Mouse (Mus musculus) monocyte, adult 2 months (primary cell): ENCODE measurements around the gene Tdrd1.

ENCODE experiments used
- DNase-seq, 2 experiments: peaks; one replicate each; pipeline ENCODE4 v3.0.0; 2022; ENCODE audit warnings: low spot score in 2 of 2, low read depth in 1 of 2

Gene Tdrd1

DNA sequence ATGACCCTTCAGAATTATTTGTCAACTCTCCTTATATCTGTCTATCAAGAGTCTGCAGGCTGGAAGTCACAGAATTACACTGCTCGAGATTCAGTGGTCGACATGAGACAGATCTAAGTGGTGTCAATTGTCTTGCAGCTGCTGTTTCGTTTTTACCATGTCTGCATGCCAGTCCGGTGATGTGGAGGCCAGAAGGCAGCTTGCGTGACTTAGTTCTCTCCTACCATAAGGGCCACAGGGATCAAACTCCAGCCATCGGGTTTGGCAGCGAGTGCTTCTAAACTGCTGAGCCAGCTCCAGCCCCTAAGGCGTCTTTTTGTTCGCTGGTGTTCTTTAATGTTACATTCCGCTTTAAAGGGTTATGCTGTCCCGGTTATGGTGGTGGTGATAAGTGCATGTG lies 2.3 kb downstream of the Tdrd1 start:
- DNase-seq, result no peak

GRCm38 (mm10) chr19:56829267-56829666 lies 3.3 kb downstream of the Tdrd1 start:
- DNase-seq, result no peak

GRCm38 (mm10) chr19:56830163-56830562 lies 4.2 kb downstream of the Tdrd1 start:
- DNase-seq, result no peak

DNA sequence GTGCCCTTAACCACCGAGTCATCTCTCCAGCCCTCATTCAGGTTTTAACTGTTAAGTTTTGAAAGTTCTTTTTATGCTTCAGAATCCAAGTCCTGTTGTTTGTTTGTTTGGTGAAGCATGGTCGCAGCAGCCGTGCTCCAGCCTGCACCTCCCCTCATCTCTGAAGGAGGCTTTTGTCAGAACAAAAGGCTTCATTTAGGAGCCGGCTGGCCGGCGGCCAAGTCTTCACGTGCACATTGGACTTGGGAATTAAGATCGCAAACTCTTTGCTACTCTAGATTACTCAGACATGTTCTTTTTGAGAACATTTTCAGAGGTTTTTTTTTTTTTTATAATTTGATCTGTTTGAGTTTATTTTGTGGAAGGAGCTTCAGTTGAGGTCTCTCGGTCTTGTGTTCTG lies 9.3 kb downstream of the Tdrd1 start:
- no peak for DNase-seq

DNA sequence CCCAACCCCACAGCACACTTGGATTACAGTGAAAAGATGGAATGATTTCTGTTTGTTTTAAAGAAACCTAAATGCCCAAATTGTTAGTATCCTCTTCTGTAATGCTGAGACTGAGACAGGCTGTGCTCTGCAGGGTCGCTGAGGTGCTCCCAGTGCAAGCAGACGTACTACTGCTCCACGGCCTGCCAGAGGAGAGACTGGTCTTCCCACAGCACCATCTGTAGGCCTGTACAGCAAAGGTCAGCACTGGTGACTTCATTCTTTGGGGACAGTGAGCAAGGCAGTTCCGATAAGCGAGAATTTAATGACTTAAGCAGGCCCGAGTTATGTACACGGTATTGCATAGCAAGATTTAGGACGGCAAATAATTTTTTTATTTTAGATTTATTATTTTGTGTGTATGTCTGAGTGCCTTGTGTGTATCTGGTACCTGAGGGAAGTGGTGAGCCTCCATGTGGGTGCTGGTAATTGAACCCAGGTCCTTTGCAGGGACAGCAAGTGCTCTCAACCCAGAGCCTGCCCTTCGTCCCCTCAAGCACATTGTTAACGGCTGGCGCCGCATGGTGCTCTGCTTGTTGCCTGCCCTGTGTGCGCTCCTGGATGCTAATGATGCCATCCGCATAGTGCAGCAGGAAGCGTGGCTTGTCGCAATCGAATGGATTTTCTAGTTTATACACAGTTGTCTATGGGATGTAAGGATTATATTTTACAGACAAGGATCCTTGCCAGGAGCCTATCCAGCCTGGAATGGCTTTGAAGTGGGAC lies 13.1 kb downstream of the Tdrd1 start:
- DNase-seq, result no peak

- no peak for DNase-seq
Observed at GRCm38 (mm10) chr19:56842974-56843373, 17.0 kb downstream of the Tdrd1 start.

DNA sequence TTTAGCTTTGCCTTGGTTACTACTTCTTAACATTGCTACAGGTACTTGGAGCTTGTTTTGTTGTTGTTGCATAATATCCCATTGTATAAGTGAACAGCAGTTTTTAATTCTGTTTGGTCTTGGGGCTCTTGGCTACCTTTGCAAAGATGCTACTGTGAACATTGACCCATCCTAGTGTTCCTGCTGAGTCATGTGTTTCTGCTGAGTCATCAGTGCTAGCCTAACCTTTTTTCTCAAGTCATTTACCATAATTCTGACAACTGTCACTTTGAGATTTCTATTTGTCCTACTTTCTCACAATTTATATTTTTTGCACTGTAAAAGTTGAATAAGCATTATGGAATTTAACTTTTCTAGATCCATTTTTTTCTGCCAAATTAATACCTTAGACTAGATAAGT lies 26.6 kb downstream of the Tdrd1 start:
- DNase-seq, result no peak

- no peak for DNase-seq
Observed at GRCm38 (mm10) chr19:56856455-56856854, 30.4 kb downstream of the Tdrd1 start.

GRCm38 (mm10) chr19:56867701-56868100 lies 41.7 kb downstream of the Tdrd1 start:
- DNase-seq, result no peak

DNA sequence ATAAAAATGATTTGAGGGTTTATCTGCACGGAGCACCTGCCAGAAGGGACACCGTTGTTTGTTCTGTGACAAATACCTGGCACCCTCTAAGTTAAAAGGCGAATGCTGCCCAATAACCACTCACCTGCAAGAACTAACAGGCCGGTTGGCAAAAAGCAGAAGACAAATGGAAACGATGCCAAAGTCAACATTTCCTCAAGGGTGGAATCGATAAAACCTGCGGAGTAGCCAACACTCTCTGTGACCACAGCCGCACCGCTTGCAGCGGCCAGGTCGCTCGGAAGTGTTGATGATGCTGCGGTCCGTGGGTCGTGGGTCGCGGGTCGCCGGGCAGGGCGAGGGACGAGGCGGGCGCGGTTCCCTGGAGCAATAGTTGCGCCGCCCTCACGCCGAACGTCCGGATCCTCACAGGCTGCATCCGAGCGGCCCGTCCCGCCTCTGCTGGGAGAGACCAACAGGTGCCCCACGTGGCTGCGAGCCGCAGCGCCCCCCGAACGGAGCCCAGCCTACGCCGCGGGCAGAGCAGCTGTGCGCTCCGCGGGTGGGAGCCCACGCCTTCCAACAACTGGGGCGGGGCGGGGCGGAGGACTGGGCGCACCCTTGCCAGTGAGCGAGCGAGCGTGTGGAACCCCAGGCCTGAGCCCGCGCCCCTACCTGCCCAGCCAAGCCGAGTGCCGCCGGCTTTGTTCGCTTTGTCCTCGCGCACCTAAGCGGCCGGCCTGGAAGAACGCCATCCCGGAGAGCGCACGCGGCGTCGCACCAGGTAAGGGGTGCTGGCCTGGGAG lies 48.0 kb downstream of the Tdrd1 start, which contains the start of gene Vwa2:
Gene Vwa2, plus strand, starts transcription at position 434 of the 785 bp plus-strand sequence.
- no peak for DNase-seq

DNA sequence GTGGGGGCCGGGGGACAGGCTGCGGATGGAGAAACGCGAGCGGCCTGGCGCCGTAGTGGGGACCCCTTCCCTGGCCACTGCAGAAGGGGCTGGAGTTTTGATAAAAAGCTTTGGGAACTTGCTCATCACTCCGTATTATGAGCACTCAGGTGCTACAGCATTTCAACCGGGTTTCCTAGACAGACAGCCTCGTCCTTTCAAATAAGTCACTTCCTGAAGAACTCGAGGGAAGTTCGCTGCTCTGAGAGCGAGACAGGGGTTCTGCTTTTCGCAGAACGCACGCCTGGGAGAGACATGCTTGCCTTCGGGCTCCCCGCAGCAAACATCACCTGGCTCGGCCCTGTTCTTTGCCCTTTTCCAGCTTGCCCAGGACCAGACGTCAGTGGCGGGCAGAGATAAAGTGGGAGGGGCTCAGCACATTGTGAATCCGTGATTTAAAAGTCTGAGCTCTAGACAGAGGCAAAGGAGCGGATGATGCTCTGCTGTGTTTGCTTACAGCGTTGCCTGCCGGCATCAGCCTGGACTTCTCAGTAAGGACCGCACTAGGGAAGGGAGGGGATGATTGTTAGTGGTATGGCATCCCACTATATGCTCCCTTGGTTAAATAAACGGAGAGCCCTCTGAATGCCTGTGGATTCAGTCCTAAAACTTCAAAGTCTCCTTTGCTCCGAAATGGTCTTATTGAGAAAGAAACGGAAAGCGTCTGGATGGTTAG lies 48.7 kb downstream of the Tdrd1 start:
- DNase-seq, result no peak

GRCm38 (mm10) chr19:56877364-56877763 lies 51.4 kb downstream of the Tdrd1 start:
- no peak for DNase-seq

DNA sequence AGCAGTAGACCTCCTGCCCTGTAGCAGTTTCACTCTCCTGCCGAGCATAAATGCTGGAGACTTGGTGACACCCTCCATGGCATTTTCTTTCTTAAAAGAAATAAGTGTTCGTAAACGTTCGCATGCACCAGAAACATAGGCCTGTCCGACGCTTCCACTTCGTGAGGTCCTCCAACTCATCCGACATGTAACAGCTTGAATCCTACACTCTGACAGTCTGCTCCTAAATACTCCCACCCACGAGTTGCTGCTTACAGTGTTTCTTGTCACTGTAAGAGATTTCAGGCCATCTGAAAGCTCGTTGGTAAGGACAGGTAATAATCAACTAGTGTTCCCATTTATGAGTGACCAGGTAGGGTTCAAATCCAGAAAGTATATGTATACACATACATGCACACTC lies 61.9 kb downstream of the Tdrd1 start:
- no peak for DNase-seq

- no peak for DNase-seq
Observed at GRCm38 (mm10) chr19:56888654-56889053, 62.6 kb downstream of the Tdrd1 start.

GRCm38 (mm10) chr19:56891438-56891837 lies 65.4 kb downstream of the Tdrd1 start:
- no peak for DNase-seq

- DNase-seq, result no peak
Observed at GRCm38 (mm10) chr19:56892586-56892985, 66.6 kb downstream of the Tdrd1 start.

GRCm38 (mm10) chr19:56893326-56893725 lies 67.3 kb downstream of the Tdrd1 start:
- no peak for DNase-seq

- no peak for DNase-seq
Observed at GRCm38 (mm10) chr19:56897654-56898053, 71.6 kb downstream of the Tdrd1 start.

- DNase-seq, result no peak
Observed at GRCm38 (mm10) chr19:56904095-56904494, 78.1 kb downstream of the Tdrd1 start.

DNA sequence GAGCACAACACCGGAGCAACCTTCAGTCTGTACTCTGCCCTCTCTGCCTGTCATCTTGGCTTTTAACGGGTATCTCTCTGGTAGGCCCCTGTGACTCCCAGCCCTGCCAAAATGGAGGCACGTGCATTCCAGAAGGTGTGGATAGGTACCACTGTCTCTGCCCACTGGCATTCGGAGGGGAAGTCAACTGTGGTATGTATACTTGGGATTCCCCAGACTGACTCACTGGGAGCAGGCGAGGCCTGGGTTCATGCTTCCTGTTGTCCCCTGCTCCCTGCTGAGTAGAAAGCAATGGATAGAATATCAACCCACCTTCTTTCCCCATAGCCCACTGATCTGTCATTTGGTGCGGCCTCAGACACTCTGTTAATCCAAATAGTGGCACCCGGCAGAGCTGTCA lies 79.4 kb downstream of the Tdrd1 start:
- no peak for DNase-seq

DNA sequence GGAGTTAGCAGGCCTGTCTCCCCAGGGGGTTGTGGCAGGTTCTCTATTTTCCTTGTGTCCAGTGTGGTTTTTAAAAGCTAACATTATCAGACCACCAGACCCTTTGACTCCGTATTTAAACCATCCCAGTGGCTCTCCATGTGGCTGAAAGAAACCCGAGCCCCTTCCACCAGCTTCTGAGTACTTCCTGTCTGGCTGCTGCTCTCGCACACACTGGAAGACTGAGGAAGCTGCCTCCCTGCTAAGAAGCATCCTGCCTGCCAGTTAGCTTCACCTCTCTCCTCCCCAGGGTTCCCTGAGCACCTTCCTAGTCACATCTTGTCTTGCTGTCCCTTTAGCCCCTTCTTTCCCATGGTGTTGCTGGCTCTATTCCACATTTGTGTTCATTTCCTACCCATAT lies 81.8 kb downstream of the Tdrd1 start:
- no peak for DNase-seq
